Mouse (Mus musculus): ENCODE measurements at regions not wholly inside any gene's neighbourhood (a gene's known extent, or its start where the extent isn't known, plus 50 kb on each side); places are given as distances from the start of the nearest gene placed in this dataset.
"Not testable (repeated sequence)": the region's sequence is repeated elsewhere in the genome, so short reads cannot be mapped to it uniquely, and the experiment has no call there.

- TF ChIP-seq MAFK (IDR thresholded peaks at IDR 0.05; ENCODE audit: insufficient read depth, low read depth, low read length); HCFC1 (IDR thresholded peaks at IDR 0.05; ENCODE audit: borderline replicate concordance, insufficient read depth, low read length): not testable (repeated sequence)
Measured at GRCm38 (mm10) chr2:81892570-81892969, 160.5 kb upstream of the Zfp804a start.

Data from ES-E14 (cell line).